Mouse (Mus musculus): ENCODE measurements at regions not wholly inside any gene's neighbourhood (a gene's known extent, or its start where the extent isn't known, plus 50 kb on each side); places are given as distances from the start of the nearest gene placed in this dataset.

- TF ChIP-seq GATA4 (IDR thresholded peaks at IDR 0.05; ENCODE audit: insufficient replicate concordance, low read length), result no peak
These were observed 67.1 kb upstream of the Cpm start for GRCm38 (mm10) chr10:117561909-117562849.

- no peak for TF ChIP-seq GATA4 (IDR thresholded peaks at IDR 0.05; ENCODE audit: insufficient replicate concordance, low read length)
These were observed 68.0 kb upstream of the Cpm start for GRCm38 (mm10) chr10:117561279-117561820.

GRCm38 (mm10) chr10:117560396-117561278, 68.7 kb upstream of the Cpm start:
- no peak for TF ChIP-seq GATA4 (IDR thresholded peaks at IDR 0.05; ENCODE audit: insufficient replicate concordance, low read length)

GRCm38 (mm10) chr10:117559615-117560395, 69.5 kb upstream of the Cpm start:
- TF ChIP-seq GATA4 (IDR thresholded peaks at IDR 0.05; ENCODE audit: insufficient replicate concordance, low read length), result no peak

DNA sequence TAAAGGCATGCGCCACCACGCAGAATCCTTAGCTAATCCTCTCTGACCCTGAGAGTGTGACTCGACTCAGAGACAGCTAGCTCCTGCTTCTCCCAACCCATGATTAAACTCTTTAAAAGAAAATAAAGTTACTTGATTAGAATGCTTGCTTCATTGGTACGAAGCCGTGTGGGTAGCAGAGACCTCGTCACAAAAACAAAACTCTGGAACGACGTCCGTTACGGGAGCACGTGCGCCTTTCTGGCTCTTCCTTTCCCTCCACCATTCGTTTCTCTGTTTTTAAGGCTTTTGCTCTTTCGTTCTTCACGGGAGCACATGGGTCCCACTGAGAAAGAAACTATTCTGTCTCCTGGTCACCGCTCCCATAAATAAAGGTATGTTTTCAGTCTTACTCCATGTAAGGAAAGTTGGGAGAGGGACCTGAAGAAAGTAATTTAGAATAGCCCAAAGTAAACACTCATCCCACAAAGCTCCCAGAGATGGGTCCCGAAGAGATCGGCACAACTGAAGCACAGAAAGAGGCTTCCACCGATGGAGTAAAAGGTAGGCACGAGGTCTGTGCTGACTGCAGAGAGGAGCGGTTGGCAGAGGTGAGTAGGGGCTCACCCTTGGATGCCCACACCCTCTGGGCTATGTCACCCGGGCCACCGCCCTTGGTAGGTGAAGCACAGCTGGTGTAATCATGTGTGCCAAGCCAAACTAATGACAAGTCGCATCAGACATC, 70.2 kb upstream of the Cpm start:
- TF ChIP-seq GATA4 (IDR thresholded peaks at IDR 0.05; ENCODE audit: insufficient replicate concordance, low read length), result no peak

DNA sequence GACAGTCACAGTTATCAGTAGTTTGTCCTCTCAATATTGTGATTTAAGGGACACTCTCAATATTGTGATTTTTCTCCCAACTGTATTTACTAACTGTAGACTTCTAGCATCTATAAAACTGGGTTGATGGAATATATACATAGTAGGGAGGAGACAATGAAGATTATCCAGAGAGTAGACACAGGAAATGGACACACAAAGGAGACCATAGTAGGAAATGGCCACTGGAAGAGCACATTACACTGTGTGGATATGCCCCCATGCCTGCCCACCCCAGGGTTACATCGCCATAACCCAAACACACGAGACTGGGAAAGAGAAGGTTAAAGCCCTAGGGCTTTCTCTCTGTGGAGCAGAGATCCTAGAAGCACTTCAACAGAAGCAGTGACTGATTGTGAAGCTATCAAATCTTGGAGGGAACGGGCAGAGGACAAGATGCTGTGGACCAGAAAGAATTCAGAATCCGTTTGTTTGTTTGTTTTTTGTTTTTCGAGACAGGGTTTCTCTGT, 71.0 kb upstream of the Cpm start:
- no peak for TF ChIP-seq GATA4 (IDR thresholded peaks at IDR 0.05; ENCODE audit: insufficient replicate concordance, low read length)

DNA sequence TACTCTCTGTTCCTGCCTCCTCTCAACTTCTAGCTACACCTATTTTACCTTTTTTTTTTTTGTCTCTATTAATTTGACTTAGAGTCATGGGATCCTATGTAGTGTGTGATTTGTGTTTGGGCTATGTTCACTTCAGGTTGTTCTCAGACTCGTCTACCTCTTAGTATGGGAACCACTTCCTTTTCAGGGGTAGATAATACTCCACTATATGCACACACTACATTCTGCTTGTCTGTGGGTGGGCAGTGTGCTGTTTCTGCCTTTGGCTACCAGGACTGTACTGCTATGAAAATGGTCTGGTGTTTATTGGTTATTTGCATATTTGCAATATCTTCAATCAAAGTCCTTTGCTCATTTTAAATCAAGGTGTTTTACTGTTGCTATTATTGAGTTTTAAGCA, 71.6 kb upstream of the Cpm start:
- TF ChIP-seq GATA4 (IDR thresholded peaks at IDR 0.05; ENCODE audit: insufficient replicate concordance, low read length), result no peak

DNA sequence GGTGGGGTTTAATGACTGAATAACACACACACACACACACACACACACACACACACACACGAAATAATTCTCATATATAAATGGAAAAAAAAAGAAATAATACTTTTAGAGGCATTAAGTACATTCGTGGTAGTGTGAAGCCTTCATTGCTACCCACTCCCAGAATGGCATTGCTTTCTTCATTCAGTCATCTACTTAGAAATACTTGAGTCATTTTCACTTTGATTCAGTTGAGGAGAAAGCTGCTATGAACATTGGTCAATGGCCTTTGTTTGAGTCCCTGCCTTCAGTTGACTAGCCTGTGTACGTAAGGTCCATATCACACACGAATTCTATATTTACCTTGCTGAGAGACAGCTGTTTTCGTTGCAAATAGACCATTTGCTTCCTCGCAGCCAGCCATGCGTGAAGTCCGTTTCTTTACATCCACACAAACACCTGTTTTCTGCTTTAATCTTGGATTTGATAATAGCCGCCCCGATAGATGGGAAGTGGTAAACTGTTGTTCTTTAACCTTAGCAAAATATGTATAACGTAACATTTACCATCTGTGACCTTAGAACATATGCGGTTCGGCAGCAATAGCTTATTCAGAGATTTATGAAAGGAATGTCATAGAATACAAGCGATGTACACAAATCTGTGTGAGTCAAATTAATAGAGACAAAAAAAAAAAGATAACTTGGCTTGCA, 72.3 kb upstream of the Cpm start:
- TF ChIP-seq GATA4 (IDR thresholded peaks at IDR 0.05; ENCODE audit: insufficient replicate concordance, low read length), result no peak

DNA sequence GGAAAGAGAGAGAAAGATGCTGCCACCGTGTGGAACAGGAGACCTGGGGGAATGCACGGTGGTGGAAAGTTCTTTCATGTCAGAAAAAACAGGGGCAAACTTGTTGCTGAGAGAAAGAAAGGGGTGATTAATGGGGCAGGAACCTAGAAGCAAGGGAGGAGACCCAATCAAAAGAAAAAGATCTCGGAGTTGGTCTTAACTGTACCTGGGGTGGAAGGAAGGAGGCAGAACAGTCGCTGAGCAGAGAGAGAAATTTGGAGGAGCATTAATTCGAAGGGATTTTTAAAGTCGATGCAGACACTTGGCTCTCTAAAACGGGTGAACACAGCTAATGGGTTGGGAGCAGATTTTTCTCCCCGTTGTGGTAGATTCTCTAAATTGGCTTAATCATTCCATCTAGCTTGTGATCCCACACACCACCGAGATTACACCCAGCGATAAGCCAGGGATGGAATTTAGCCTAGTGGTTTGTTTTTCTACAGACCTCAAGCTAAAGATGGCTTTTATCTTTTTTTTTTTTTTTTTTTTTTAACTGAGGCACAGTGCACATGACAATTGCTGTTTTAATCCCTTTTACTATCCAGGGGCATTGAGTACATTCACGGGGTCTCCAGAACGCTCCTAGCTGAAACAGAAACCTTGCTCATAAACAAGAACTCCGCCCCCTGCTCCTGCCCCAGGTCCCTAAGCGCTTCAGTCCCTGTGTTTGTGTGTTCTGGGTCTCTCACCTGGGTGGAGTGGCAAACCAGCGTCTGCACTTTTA, 73.1 kb upstream of the Cpm start:
- no peak for TF ChIP-seq GATA4 (IDR thresholded peaks at IDR 0.05; ENCODE audit: insufficient replicate concordance, low read length)

DNA sequence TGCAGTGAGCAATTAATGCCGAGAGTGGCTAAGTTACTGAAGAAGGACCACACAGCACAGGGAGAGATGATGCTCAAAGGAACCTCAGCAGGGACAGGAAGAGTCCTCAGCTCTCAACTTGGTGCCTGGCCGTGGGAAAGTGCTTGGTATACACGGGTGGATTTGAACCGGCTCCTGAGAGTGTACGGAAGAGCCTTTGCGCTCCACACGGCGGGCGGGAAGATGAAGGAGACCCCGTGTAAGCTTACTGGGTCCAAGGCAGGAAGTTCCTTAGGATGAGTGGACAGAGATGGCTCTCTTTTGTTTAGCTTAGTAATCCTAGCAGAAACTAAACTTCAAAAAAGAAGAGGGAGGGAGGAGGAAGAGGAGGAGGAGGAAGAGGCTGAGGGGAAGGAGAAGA, 73.8 kb upstream of the Cpm start:
- no peak for TF ChIP-seq GATA4 (IDR thresholded peaks at IDR 0.05; ENCODE audit: insufficient replicate concordance, low read length)

- TF ChIP-seq GATA4 (IDR thresholded peaks at IDR 0.05; ENCODE audit: insufficient replicate concordance, low read length), result no peak
These were observed 74.3 kb upstream of the Cpm start for GRCm38 (mm10) chr10:117555044-117555443.

- TF ChIP-seq GATA4 (IDR thresholded peaks at IDR 0.05; ENCODE audit: insufficient replicate concordance, low read length), result no peak
These were observed 74.8 kb upstream of the Cpm start for GRCm38 (mm10) chr10:117554533-117554932.

All from liver, adult (tissue).